Mouse (Mus musculus) stomach, embryonic 14.5 days (tissue): ENCODE results near the gene Ccdc30. TPM values are rescaled to one million over a fixed set of nuclear protein-coding genes. Genes with fewer than 3 reads are reported as not detected.

Experiments used
- ATAC-seq: fragments of 200-750 bp; cut with Nextera tagmentation; 2 replicates; pipeline ENCODE4 v1.8.0; 2017; ENCODE audit warnings: low read depth, moderate TSS enrichment; ENCODE audit not compliant: insufficient number of reproducible peaks, insufficient read depth, low FRiP score
- H3K27ac ChIP-seq: fragments of 300-500 bp; sonication (generic); 2 replicates; pipeline ENCODE4 v1.5.1; 2014; ENCODE audit warnings: mild to moderate bottlenecking, low read length, moderate library complexity, mixed read lengths
- H3K27me3 ChIP-seq: fragments of 300-500 bp; sonication (generic); 2 replicates; pipeline ENCODE4 v1.6.1; 2014; ENCODE audit warnings: low read length, control low read depth, mixed read lengths; ENCODE audit not compliant: control insufficient read depth, insufficient read depth
- H3K36me3 ChIP-seq: fragments of 300-500 bp; sonication (generic); 2 replicates; pipeline ENCODE4 v1.6.1; 2014; ENCODE audit warnings: mild to moderate bottlenecking, control low read depth, low read length, moderate library complexity, mixed read lengths; ENCODE audit not compliant: control insufficient read depth, insufficient read depth
- H3K4me1 ChIP-seq: fragments of 300-500 bp; sonication (generic); 2 replicates; pipeline ENCODE4 v1.6.1; 2014; ENCODE audit warnings: low read length, control low read depth, mixed read lengths; ENCODE audit not compliant: control insufficient read depth, insufficient read depth
- H3K4me2 ChIP-seq: fragments of 300-500 bp; sonication (generic); replicated peaks from 2 replicates; pipeline ENCODE4 v1.6.1; 2014; ENCODE audit warnings: low read depth, low read length, control low read depth
- H3K4me3 ChIP-seq: fragments of 300-500 bp; sonication (generic); 2 replicates; pipeline ENCODE4 v1.5.1; 2014; ENCODE audit warnings: low read depth, low read length, control low read depth
- H3K9ac ChIP-seq: fragments of 300-500 bp; sonication (generic); replicated peaks from 2 replicates; pipeline ENCODE4 v1.6.1; 2014; ENCODE audit warnings: low read depth, mild to moderate bottlenecking, control low read depth, low read length, moderate library complexity, mixed read lengths
- H3K9me3 ChIP-seq: fragments of 300-500 bp; sonication (generic); 2 replicates; pipeline ENCODE4 v1.6.1; 2016; ENCODE audit warnings: low read depth, low read length, control low read depth; ENCODE audit not compliant: control insufficient read depth
- WGBS: fragments of 180-500 bp; shearing (Covaris S2); extraction: QIAGEN DNeasy Blood & Tissue Kit; methylation state at CpG from one replicate; pipeline ENCODE4 v1.1.7; 2014; 5-methylcytosine and 5-hydroxymethylcytosine counted together
- polyA plus RNA-seq: library from polyadenylated mRNA; unstranded; fragments of >200 nt; fragmentation: Nextera tagmentation; extraction: Ambion mirVana; gene quantifications from 2 replicates; pipeline ENCODE4 v1.2.1, GENCODE M21; 2014

Gene Ccdc30
- polyA plus RNA-seq, 1 experiment from 2014 or later = 3.5 TPM

DNA sequence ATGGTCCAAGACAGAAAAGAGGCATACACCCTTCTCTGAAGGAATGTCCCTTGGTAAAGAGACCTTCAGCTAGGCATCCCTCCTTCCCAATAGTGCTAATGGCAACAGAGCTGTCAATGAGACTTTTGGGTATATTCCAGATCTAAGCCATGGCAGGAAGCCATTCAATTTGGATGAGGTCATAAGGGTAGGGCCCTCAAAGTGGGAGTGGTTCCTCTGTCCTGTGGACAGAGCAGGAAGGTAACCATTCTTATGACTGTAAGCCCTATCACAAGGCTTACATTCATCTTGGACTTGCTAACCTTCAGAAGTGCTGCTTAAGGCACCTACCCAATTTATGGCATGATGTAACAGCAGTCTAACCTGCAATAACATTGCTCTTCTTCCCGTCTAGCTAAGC is 140.7 kb downstream of the Ccdc30 start:
- no peaks in the 10 kb centered on the region for H3K4me1 ChIP-seq
- H3K9me3 ChIP-seq = no peaks in the 10 kb centered on the region
- no peaks in the 10 kb centered on the region for H3K27me3 ChIP-seq
- WGBS = 80% methylated on average over 1 of the region's 1 CpGs
- H3K27ac ChIP-seq = no peak overlapping the region
- H3K36me3 ChIP-seq = peaks cover 58% of the 10 kb centered on the region
- H3K4me2 ChIP-seq = no peak overlapping the region
- H3K9ac ChIP-seq = no peak overlapping the region
- ATAC-seq = no peak
- H3K4me3 ChIP-seq = no peak overlapping the region

Other genes starting within 250 kb of the Ccdc30 start
- 7.0 and 8.5 TPM in 2 replicates for gene Zfp691, start 241.3 kb downstream of the Ccdc30 start, polyA plus RNA-seq
- gene Ermap, start 225.5 kb downstream of the Ccdc30 start, polyA plus RNA-seq = 1.1 and 1.5 TPM in 2 replicates
- 150 and 155 TPM in 2 replicates for gene Svbp, start 220.2 kb downstream of the Ccdc30 start, polyA plus RNA-seq
- gene Tmem269, start 197.3 kb downstream of the Ccdc30 start, polyA plus RNA-seq = not detected in 2 replicates
- 24.0 and 29.7 TPM in 2 replicates for gene AU022252, start 182.8 kb downstream of the Ccdc30 start, polyA plus RNA-seq
- 45.0 and 46.3 TPM in 2 replicates for gene P3h1, start 182.6 kb downstream of the Ccdc30 start, polyA plus RNA-seq
- not detected in 2 replicates for gene Cldn19, start 160.1 kb downstream of the Ccdc30 start, polyA plus RNA-seq
- 626 and 684 TPM in 2 replicates for gene Ybx1, start 120.9 kb downstream of the Ccdc30 start, polyA plus RNA-seq
- gene Ppih, start 95.0 kb downstream of the Ccdc30 start, polyA plus RNA-seq = 91.7 and 93.7 TPM in 2 replicates
- 31.9 and 33.7 TPM in 2 replicates for gene Ppcs, start 6.9 kb upstream of the Ccdc30 start, polyA plus RNA-seq
- gene Zmynd12, start 7.3 kb upstream of the Ccdc30 start, polyA plus RNA-seq = not detected in 2 replicates
- gene Rimkla, start 77.1 kb upstream of the Ccdc30 start, polyA plus RNA-seq = 1.8 and 2.0 TPM in 2 replicates
- 26.3 and 26.8 TPM in 2 replicates for gene Foxj3, start 121.5 kb upstream of the Ccdc30 start, polyA plus RNA-seq
- 3.3 and 3.8 TPM in 2 replicates for gene Frg2f1, start 124.0 kb upstream of the Ccdc30 start, polyA plus RNA-seq
- not detected in 2 replicates for gene Guca2a, start 222.2 kb upstream of the Ccdc30 start, polyA plus RNA-seq
- 0.62 TPM in 1 of 2 replicates, not detected in the other for gene Guca2b, start 243.4 kb upstream of the Ccdc30 start, polyA plus RNA-seq